Mouse (Mus musculus) lung, postnatal 0 days (tissue): ENCODE measurements around the gene Dek.

Experiments
- CTCF ChIP-seq: IDR thresholded peaks from 2 replicates; pipeline ENCODE4 v1.5.1; 2016; ENCODE audit warnings: antibody characterized with exemption, mild to moderate bottlenecking
- EP300 ChIP-seq: IDR thresholded peaks from 2 replicates; pipeline ENCODE4 v1.6.1; 2016; ENCODE audit warnings: antibody characterized with exemption, mild to moderate bottlenecking, control low read depth

DNA sequence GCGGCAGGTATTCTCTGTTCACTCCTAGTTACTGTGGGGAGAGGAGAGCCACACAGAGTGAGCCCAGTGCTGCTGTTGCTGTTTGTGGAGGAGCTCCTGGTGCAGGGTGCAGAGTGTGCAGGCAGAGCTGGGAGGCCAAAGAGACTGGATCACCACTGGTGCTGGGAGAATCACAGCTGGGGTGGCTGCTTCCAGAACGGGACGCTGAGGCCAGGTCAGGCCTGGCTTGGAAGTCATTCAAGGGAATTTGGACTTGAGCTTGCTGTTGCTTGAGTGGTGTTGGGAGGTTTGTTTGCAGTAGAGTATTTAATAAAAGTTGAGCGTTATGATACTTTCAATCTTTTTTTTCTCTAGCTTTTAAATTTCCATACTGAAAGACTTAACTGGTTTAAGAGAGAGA, 58.0 kb downstream of the Dek start:
- TF ChIP-seq CTCF (no peak), EP300 (no peak)
